Mouse (Mus musculus) activated CD4-positive, CD25-positive, alpha-beta regulatory T cell, adult 4 months (primary cell): ENCODE measurements around the gene Cox6b1. TPM values are rescaled to one million over a fixed set of nuclear protein-coding genes. Genes with fewer than 3 reads are reported as not detected.
A peak's percentile ranks its signal among the peaks of the same experiment; 100 is the strongest.

Source experiments
- ATAC-seq: one replicate; pipeline ENCODE4 v1.8.0; 2017
- polyA plus RNA-seq, 2 experiments: library from polyadenylated mRNA; unstranded; fragments of 100-300 nt; shearing (Covaris generic); gene quantifications; one replicate each; pipeline ENCODE4 v1.2.1; 2017

Cox6b1 gene
- polyA plus RNA-seq, 2 experiments from 2014 or later, result 421 to 746 TPM

GRCm38 (mm10) chr7:30608476-30608875, 17.5 kb downstream of the Cox6b1 start:
- ATAC-seq, result no peak

- peak; percentile 76 for ATAC-seq
Measured at GRCm38 (mm10) chr7:30607706-30608309, 18.1 kb downstream of the Cox6b1 start.

DNA sequence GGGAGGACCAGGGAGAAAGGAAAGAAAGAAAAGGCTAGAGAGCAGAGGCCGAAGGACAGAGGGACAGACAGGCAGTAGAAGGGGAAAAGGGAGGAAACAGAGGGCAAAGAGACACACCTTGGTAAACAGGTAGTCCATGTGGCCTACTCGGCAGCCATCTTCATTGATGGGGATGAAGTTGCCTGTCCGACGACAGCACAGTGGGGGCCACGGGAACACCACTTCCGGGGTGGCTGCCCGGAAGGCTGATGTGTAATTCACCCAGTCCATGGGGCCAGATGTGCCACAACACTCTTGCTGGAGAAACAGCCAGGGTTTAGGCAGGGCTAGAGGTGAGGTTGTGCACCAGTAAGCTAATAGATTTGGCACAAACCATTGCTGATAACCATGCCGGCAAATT, 21.0 kb downstream of the Cox6b1 start:
- no peak for ATAC-seq

GRCm38 (mm10) chr7:30604424-30604823, 21.5 kb downstream of the Cox6b1 start:
- ATAC-seq, result no peak

DNA sequence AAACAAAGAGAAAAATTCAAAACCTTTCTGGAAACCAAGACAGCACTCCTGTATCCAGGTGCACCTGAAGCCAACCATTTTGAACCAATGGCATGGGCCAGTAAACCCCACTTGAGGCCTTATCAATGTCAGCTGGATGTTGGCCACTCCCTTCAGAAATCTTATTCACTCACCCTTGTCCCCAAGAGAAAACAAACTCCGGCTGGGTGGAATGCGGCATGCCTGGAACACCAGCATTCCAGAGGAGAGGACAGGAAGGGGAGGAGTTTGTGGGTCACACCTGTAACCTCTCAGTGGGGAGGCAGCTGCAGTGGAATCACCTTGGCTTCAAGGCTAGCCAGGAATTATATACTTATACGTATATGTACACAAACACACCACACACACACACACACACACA, 23.4 kb downstream of the Cox6b1 start:
- ATAC-seq, result no peak

GRCm38 (mm10) chr7:30600651-30601050, 25.3 kb downstream of the Cox6b1 start:
- ATAC-seq, result no peak

GRCm38 (mm10) chr7:30599933-30600353, 26.0 kb downstream of the Cox6b1 start:
- ATAC-seq, result peak; percentile 90

- no peak for ATAC-seq
Measured at GRCm38 (mm10) chr7:30598786-30599185, 27.2 kb downstream of the Cox6b1 start, which contains the start of gene Zbtb32. Zbtb32 (minus strand) TSS chr7:30598909.

- ATAC-seq, result no peak
Measured at GRCm38 (mm10) chr7:30596811-30597210, 29.1 kb downstream of the Cox6b1 start.

DNA sequence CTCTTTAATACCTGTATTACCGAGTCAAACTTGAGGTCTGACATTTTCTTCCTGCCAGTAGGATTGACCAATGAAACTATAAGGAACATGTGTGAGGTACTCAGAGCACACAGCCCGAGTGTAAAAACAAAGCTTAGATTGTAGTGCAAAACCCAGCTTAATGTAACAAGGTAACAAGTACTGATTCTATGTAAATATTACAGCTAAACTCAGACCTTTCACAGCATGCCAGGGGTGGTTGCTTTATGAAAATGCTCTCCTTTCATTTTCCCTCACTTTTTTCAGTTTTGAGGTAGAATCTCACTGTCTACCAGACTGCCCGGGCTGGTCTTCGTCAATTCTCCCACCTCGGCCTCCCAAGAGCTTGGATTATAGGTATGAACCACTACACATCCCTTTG, 29.9 kb downstream of the Cox6b1 start:
- ATAC-seq, result no peak

GRCm38 (mm10) chr7:30594510-30595024, 31.4 kb downstream of the Cox6b1 start:
- ATAC-seq, result peak; percentile 38

DNA sequence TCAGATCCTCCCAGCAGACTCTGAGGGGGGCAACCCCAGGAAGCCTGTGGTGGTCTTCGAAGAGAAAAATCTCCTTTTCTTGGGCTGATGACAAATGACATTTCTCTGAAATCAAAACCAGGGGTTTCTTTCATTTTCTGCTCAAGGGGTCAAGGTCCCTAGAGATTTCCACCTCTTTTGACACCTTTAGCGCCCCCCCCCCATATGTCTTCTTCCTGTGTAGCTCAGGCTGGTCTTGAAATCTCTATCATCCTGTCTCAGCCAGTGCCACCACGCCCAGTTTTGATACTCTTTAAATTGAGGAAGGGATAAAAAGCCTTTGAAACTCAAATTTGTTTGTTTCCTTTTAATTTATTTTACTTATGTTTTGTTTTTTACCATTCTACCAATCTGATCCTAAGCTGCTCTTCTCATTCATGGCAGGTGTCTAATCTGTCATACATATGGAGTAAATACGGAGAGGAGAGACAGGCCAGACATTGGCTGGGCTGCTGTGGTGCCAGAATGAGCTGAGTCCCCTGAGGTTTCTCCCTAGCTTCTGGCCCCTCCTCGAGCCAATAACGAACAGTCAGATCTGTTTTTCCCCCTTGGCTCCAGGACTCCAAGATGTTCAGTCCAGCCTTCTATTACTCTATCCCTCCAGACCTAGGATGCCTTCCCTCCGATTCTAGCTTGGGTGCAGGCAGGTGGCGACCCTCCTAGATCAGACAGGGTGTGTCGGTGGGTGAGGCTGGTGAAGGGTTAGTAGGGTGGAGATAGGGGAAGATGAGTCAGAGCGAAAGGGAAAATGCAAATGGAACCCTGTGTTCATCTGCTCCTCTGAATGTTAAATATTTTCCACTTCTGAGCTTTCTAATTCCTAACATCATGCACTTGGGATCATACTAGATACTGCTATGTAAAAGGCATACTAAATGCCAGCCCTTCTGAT, 32.1 kb downstream of the Cox6b1 start:
- peak; percentile 34 for ATAC-seq

DNA sequence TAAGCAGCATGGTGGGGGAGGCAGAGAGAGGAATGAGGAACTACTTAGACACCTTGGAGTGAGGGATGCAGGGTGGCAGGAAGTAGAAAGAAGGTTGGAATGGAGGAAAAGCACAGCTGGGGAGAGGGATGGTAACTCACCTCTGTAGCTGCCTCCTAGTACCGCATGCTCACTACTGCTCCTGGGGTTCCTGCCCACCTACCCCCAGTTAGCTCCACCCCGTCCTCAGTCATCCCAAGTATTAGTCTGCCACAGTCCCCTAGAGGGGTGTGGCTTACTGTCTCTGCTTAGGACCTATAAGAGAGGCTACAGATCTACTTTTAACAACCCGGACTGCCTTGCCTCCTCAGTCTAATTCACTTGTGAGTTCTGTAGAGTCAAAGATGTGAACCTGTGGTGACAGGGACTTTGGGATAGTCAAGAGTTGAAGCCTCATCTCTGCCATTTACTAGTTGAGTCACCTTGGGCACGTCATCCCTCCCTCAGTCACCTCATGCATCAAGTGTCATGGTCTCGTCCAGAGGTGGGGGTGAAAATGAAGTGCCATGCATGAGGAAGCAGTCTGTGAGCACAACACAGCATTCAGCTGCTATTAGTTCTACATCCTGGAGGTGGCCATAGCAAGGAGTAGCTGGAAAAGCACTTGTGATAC, 33.1 kb downstream of the Cox6b1 start:
- no peak for ATAC-seq

DNA sequence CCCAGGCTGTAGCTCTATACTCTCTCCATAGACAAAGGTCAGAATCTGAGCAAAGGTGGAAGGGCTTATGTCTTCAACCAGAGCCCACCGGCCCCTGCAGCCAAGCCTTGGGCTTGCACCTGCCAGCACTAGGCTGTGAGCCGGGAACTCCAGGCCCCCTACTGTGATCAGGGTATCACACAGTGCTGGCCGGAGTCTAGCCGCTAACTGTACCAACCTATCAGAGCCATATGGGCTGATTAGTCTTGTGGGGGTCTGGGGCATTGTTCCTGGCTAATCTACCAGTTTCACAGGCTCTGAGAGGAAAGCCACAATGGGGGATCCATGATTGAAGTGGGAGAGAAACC, 34.4 kb downstream of the Cox6b1 start:
- ATAC-seq, result no peak

DNA sequence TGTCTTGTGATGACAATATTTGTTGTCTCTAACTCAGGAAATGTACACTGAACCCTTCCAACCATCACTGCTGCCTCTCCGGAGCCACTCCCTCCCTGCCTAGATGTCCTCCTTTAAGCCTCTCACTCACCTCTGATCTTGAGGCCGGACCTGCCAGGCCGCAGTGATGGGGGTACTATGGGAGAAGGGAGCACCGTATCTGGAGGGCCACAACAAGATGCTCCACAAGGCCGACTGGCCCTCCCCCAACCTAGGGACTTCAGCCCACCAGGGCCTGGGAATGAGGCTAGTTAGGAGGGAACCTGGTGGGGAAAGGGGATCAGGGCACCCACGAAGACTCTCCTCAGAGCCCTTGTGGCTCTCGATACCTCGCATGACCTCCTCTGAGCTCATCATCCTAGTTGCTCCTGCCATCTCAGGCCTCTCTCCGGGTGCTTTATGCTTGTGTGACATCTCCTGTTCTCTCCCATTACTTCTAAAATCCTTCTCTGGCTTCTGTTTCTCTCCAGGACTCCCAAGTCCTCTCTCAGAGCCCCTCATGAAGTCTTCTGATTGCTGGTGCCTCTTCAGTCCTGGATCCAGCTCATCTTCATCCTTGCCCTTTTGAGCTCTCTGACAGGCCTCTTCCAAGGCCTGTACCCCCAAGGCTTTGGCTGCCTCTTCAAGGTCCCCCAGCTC, 34.9 kb downstream of the Cox6b1 start:
- no peak for ATAC-seq

DNA sequence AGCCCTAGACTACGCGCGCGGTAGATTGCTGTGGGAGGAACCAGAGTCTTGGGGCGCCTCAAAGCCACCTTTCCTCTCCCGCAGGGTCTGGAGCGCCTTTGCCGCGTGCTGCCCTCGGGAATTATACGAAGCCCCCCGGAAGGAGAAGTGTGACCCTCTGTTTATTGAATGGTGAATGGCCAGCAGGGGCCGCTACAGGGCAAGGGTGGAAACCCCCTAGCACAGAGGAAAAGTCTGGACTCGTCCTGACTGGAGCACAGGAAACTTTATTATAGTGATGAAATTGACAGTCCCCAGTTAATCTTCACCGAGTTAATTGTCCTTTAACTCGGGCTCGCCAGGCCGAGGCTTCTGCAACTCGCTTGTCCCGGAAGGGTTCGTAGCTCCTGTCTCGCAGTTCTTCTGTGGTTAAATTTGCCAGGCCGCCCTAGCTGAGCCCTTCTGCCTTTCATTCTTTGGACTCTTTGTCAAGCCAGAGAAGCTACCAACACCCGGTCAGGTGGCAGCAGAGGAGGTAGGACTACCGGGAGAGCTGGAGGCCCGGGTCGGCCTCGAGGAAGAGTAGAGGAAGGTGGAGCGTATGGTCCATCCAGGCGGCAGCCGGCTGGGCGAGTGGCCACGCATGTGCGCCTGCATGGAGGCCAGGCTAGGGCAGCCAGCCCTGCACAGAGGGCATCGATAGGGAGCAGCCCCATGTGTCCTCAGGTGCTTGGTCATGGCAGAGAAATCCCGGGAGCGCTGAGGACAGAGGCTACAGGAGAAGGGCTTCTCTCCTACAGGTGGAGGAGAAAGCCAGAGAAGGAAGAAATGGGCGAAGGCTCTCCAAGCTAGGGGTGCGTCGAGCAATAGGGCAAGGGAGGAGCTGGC, 36.3 kb downstream of the Cox6b1 start:
- ATAC-seq, result no peak

DNA sequence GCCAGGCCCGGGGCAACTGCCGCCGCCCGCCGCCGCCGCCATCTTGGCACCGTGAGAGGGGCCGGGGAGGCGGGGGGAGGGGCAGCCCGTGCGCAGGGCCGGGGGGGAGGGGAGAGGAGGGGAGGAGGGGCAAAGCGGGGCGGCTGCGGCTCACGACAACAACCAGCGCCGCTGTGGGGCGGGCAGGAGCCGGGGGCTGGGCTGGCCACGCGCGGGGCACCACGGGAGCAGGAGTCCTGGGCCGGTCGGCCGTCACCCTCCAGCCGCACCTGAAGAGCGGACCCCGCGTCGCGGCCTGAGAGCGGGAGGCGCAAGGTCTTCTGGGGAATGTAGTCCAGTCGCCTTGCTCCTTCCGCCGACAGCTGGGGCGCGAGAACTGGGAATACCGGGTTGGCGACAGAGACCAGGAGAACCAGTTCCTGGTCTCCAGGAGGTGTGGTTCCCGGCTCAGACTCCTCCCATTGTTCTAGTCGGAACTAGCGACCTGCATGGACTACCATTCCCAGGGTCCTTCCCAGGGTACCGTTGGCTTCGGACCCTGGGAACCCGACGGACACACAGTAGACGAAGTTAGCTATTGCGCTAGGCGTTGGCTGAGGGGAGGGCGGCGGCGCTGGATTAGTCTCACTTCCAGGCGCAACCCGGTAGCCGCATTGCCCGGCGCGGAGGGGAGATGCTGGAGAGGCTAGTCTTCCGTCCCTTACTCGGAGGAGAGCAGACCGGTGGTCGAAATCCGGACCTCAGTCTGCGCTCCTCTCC, 37.1 kb downstream of the Cox6b1 start, which contains the start of gene Kmt2b:
Gene Kmt2b, minus strand, starts transcription at position 51 of the 759 bp plus-strand sequence.
- peak; percentile 81 for ATAC-seq

DNA sequence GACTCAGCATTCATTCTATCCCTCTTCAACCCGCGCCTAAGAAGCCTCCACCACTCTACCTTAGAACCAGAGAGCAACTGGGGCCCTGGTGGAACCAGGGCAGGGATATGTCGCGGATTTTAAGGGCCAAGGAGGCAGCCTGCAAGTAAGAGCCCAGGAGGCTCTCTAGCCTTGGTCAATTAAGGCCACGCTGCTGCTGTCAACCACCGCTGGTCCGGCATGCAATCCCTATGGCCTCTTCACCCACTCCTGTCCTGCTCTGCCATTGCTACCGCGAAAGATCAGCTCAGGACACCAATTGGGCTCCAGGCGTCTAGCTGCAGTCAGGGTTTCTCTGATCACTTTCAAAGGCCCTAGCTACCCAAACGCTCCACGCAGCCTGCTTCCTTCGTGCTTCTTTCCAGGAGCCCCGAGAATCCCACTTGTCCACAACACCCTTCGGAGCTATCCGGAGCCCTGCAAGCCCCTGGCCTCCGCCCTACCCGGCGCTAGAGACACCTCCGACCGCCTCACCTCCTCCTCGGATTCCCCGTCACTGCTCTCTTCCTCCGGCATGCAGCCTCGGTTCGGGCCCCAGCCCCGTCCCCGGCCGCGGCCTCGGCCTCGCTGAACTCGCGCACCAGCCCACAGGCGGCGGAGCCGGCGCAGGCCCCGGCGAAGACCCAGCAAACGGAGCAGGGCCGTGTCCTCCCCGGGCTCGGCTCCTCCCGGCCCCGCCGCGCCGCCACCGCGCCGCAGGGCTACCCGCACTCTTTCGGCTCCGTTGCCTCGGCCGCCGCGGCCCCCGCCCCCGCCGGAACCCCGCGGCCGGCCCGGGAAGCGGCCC, 37.9 kb downstream of the Cox6b1 start:
- no peak for ATAC-seq

- ATAC-seq, result no peak
Measured at GRCm38 (mm10) chr7:30586455-30587020, 39.4 kb downstream of the Cox6b1 start.
